Mouse (Mus musculus) neural tube, embryonic 13.5 days (tissue): ENCODE measurements at regions not wholly inside any gene's neighbourhood (a gene's known extent, or its start where the extent isn't known, plus 50 kb on each side); places are given as distances from the start of the nearest gene placed in this dataset.
A peak's percentile ranks its signal among the peaks of the same experiment; 100 is the strongest.

Experiments
- ATAC-seq: fragments of 200-750 bp; cut with Nextera tagmentation; 2 replicates; pipeline ENCODE4 v1.8.0; 2017; ENCODE audit warnings: low read depth, mild to moderate bottlenecking, moderate TSS enrichment, moderate library complexity
- H3K27ac ChIP-seq: fragments of 300-500 bp; sonication (generic); replicated peaks from 2 replicates; pipeline ENCODE4 v1.5.1; 2015; ENCODE audit warnings: moderate library complexity, mild to moderate bottlenecking, inconsistent platforms
- H3K27me3 ChIP-seq: fragments of 300-500 bp; sonication (generic); 2 replicates; pipeline ENCODE4 v1.6.1; 2015; ENCODE audit warnings: mild to moderate bottlenecking, inconsistent platforms
- H3K36me3 ChIP-seq: fragments of 300-500 bp; sonication (generic); 2 replicates; pipeline ENCODE4 v1.6.1; 2015; ENCODE audit warnings: mild to moderate bottlenecking, inconsistent platforms
- H3K4me1 ChIP-seq: fragments of 300-500 bp; sonication (generic); replicated peaks from 2 replicates; pipeline ENCODE4 v1.6.1; 2015; ENCODE audit warnings: inconsistent platforms
- H3K4me2 ChIP-seq: fragments of 300-500 bp; sonication (generic); 2 replicates; pipeline ENCODE4 v1.6.1; 2015; ENCODE audit warnings: inconsistent platforms, mild to moderate bottlenecking, moderate library complexity
- H3K4me3 ChIP-seq: fragments of 300-500 bp; sonication (generic); 2 replicates; pipeline ENCODE4 v1.5.1; 2015; ENCODE audit warnings: mild to moderate bottlenecking, inconsistent platforms
- H3K9ac ChIP-seq: fragments of 300-500 bp; sonication (generic); 2 replicates; pipeline ENCODE4 v1.6.1; 2015; ENCODE audit warnings: moderate library complexity, mild to moderate bottlenecking, inconsistent platforms
- H3K9me3 ChIP-seq: fragments of 300-500 bp; sonication (generic); 2 replicates; pipeline ENCODE4 v1.6.1; 2016; ENCODE audit warnings: inconsistent platforms
- WGBS: fragments of 180-500 bp; shearing (Covaris S2); methylation state at CpG from one replicate; pipeline ENCODE4 v1.1.7; 2015; 5-methylcytosine and 5-hydroxymethylcytosine counted together

- no peaks in the 10 kb centered on the region for H3K27me3 ChIP-seq
- no peak overlapping the region for H3K4me3 ChIP-seq
- peaks cover 33% of the 10 kb centered on the region for H3K4me1 ChIP-seq
- H3K9me3 ChIP-seq: no peaks in the 10 kb centered on the region
- H3K4me2 ChIP-seq: no peak overlapping the region
- 30% methylated on average over 6 of the region's 6 CpGs for WGBS
- ATAC-seq: peak; percentile 78
- H3K9ac ChIP-seq: no peak overlapping the region
- no peak overlapping the region; the same call in 1 of the 2 replicates for H3K27ac ChIP-seq
- no peaks in the 10 kb centered on the region for H3K36me3 ChIP-seq
Observed at GRCm38 (mm10) chr2:63852287-63852686, 245.6 kb downstream of the Fign start.

DNA sequence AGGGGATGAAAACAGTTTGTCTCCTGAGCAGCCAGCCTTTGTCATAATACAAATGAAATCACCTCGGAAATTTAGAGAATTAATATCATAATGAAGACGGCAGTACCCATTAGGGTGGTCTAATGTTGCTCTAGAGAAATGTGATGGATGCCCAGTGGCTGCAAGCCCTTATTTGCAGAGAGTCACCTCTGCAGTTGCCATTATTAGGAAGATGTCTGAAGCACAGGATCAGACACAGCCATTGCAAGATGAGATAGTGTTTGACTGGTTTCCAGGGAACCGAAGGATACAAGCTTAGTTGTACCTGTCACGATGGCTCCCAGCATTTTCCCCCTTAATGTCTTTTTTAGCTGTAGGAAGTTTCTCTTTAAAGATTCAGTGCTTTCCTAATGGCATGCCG is 247.8 kb downstream of the Fign start:
- no peak overlapping the region for H3K9ac ChIP-seq
- WGBS: 64% methylated on average over 5 of the region's 5 CpGs
- ATAC-seq: no peak
- H3K27me3 ChIP-seq: no peaks in the 10 kb centered on the region
- no peaks in the 10 kb centered on the region for H3K36me3 ChIP-seq
- peak overlapping the region; percentile 61; the same call in 1 of the 2 replicates for H3K27ac ChIP-seq
- H3K4me1 ChIP-seq: peaks cover 28% of the 10 kb centered on the region
- H3K9me3 ChIP-seq: no peaks in the 10 kb centered on the region
- H3K4me2 ChIP-seq: no peak overlapping the region
- no peak overlapping the region for H3K4me3 ChIP-seq

GRCm38 (mm10) chr2:63849486-63849885 is 248.4 kb downstream of the Fign start:
- Histone ChIP-seq H3K36me3 (no peaks in the 10 kb centered on the region), H3K4me1 (peaks cover 27% of the 10 kb centered on the region), H3K4me2 (no peak overlapping the region), H3K9me3 (no peaks in the 10 kb centered on the region), H3K27me3 (no peaks in the 10 kb centered on the region), H3K27ac (peak overlapping the region; percentile 61), H3K4me3 (no peak overlapping the region), H3K9ac (no peak overlapping the region)
- WGBS: 67% methylated on average over 6 of the region's 6 CpGs
- no peak for ATAC-seq

- ATAC-seq: no peak
Observed at GRCm38 (mm10) chr2:63832041-63832714, 265.7 kb downstream of the Fign start.

DNA sequence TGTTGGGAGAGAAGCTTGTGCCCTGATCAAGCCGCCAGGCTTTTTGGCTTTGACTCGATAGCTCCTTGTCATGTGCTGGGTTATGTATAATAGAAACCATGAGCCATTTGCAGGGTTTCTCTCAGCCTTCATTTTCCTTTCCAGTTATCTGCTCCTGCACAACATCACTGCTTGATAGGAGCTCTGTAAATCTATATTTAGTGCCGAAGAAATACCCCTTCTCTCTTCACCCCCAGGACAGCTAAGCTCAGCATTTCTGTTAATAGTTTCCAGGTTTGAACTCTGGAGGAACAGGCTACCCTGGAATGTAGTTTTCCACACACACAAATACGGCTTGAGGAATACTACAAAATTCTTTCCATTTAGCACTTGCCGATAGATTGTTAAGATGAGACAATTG is 267.4 kb downstream of the Fign start:
- Histone ChIP-seq H3K36me3 (no peaks in the 10 kb centered on the region), H3K4me2 (no peak overlapping the region), H3K4me1 (no peaks in the 10 kb centered on the region), H3K4me3 (no peak overlapping the region), H3K27me3 (no peaks in the 10 kb centered on the region), H3K27ac (no peak overlapping the region), H3K9me3 (no peaks in the 10 kb centered on the region), H3K9ac (no peak overlapping the region)
- no peak for ATAC-seq
- WGBS: 82% methylated on average over 5 of the region's 5 CpGs

More at GRCm38 (mm10) chr2:63832041-63832714, 265.7 kb downstream of the Fign start:
- Histone ChIP-seq H3K4me2 (no peak overlapping the region), H3K9me3 (no peaks in the 10 kb centered on the region), H3K4me3 (no peak overlapping the region), H3K4me1 (no peaks in the 10 kb centered on the region), H3K9ac (no peak overlapping the region), H3K27ac (no peak overlapping the region), H3K36me3 (no peaks in the 10 kb centered on the region), H3K27me3 (no peaks in the 10 kb centered on the region)
- WGBS: 77% methylated on average over 4 of the region's 4 CpGs

GRCm38 (mm10) chr2:63828633-63829032 is 269.2 kb downstream of the Fign start:
- no peak overlapping the region for H3K4me3 ChIP-seq
- H3K9ac ChIP-seq: no peak overlapping the region
- no peaks in the 10 kb centered on the region for H3K36me3 ChIP-seq
- 65% methylated on average over 3 of the region's 3 CpGs for WGBS
- H3K9me3 ChIP-seq: no peaks in the 10 kb centered on the region
- no peaks in the 10 kb centered on the region for H3K4me1 ChIP-seq
- no peak overlapping the region for H3K4me2 ChIP-seq
- ATAC-seq: no peak
- no peaks in the 10 kb centered on the region for H3K27me3 ChIP-seq
- no peak overlapping the region for H3K27ac ChIP-seq

GRCm38 (mm10) chr2:63819440-63819839 is 278.4 kb downstream of the Fign start:
- Histone ChIP-seq H3K4me1 (peaks cover 6% of the 10 kb centered on the region; the same call in 1 of the 2 replicates), H3K4me3 (no peak overlapping the region), H3K36me3 (no peaks in the 10 kb centered on the region), H3K27me3 (no peaks in the 10 kb centered on the region), H3K4me2 (peak overlapping the region; percentile 22; the same call in 1 of the 2 replicates), H3K9me3 (no peaks in the 10 kb centered on the region), H3K9ac (no peak overlapping the region), H3K27ac (peak overlapping the region; percentile 33; the same call in 1 of the 2 replicates)
- WGBS: 37% methylated on average over 8 of the region's 8 CpGs
- no peak for ATAC-seq
